Mouse (Mus musculus) CD8-positive naive resting alpha-beta T cell, adult 2 months (primary cell): ENCODE measurements around the gene Socs7.

Source experiments
- DNase-seq, 2 experiments: peaks; one replicate each; pipeline ENCODE4 v3.0.0; 2022; ENCODE audit warnings: low read depth in 2 of 2, low spot score in 2 of 2

Socs7 gene

GRCm38 (mm10) chr11:97441036-97441657 is 78.8 kb downstream of the Socs7 start:
- no peak for DNase-seq

- no peak for DNase-seq
Measured at GRCm38 (mm10) chr11:97441658-97442125, 79.3 kb downstream of the Socs7 start.

- DNase-seq, result no peak
Measured at GRCm38 (mm10) chr11:97442891-97443675, 80.7 kb downstream of the Socs7 start.

GRCm38 (mm10) chr11:97445596-97445995 is 83.2 kb downstream of the Socs7 start:
- no peak for DNase-seq

GRCm38 (mm10) chr11:97445999-97446511 is 83.7 kb downstream of the Socs7 start:
- no peak for DNase-seq

- no peak for DNase-seq
Measured at GRCm38 (mm10) chr11:97447979-97448378, 85.6 kb downstream of the Socs7 start.
